Mouse (Mus musculus) small intestine, adult 2 months (tissue): ENCODE data around the gene Axl. TPM values are rescaled to one million over a fixed set of nuclear protein-coding genes. Genes with fewer than 3 reads are reported as not detected.
A peak's percentile ranks its signal among the peaks of the same experiment; 100 is the strongest.

ENCODE experiments used
- H3K27ac ChIP-seq: fragments of 200-500 bp; 2 replicates; pipeline ENCODE4 v1.5.1; 2012; ENCODE audit warnings: low read depth, low read length, control low read depth, inconsistent platforms; ENCODE audit not compliant: insufficient read depth
- H3K27me3 ChIP-seq: fragments of 200-500 bp; 2 replicates; pipeline ENCODE4 v1.6.1; 2012; ENCODE audit warnings: mild to moderate bottlenecking, moderate library complexity, low read length, inconsistent platforms; ENCODE audit not compliant: control insufficient read depth, insufficient read depth
- H3K36me3 ChIP-seq: fragments of 200-500 bp; 2 replicates; pipeline ENCODE4 v1.6.1; 2012; ENCODE audit warnings: mild to moderate bottlenecking, low read length, control low read depth, inconsistent platforms; ENCODE audit not compliant: control insufficient read depth, insufficient read depth
- H3K4me1 ChIP-seq: fragments of 200-500 bp; 2 replicates; pipeline ENCODE4 v1.6.1; 2012; ENCODE audit warnings: low read length, inconsistent platforms, mixed read lengths; ENCODE audit not compliant: control insufficient read depth, insufficient read depth, insufficient read length
- H3K4me3 ChIP-seq: fragments of 200-500 bp; 2 replicates; pipeline ENCODE4 v1.5.1; 2012; ENCODE audit warnings: low read depth, mild to moderate bottlenecking, control low read depth, inconsistent platforms, low read length, moderate library complexity
- CTCF ChIP-seq: fragments of 200-500 bp; IDR thresholded peaks from 2 replicates; pipeline ENCODE4 v1.5.1; 2012; ENCODE audit warnings: low read depth, mild to moderate bottlenecking, control low read depth, inconsistent platforms, low read length, moderate library complexity, mixed read lengths; ENCODE audit not compliant: insufficient replicate concordance, insufficient read length; ENCODE audit errors: extremely low read depth
- POLR2A ChIP-seq: fragments of 200-500 bp; IDR thresholded peaks from 2 replicates; pipeline ENCODE4 v1.6.1; 2012; ENCODE audit warnings: low read depth, mild to moderate bottlenecking, control low read depth, inconsistent platforms, low read length, moderate library complexity
- WGBS: fragments of 180-500 bp; shearing (Covaris S2); methylation state at CpG from one replicate; pipeline ENCODE4 v1.1.7; 2018; 5-methylcytosine and 5-hydroxymethylcytosine counted together
- polyA plus RNA-seq: library from polyadenylated mRNA; depleted of rRNA; stranded (reverse); fragments of >200 nt; gene quantifications from 2 replicates; pipeline ENCODE4 v1.2.3, GENCODE M21; 2012

Gene Axl
- polyA plus RNA-seq, 1 experiment: 14.4 TPM

DNA sequence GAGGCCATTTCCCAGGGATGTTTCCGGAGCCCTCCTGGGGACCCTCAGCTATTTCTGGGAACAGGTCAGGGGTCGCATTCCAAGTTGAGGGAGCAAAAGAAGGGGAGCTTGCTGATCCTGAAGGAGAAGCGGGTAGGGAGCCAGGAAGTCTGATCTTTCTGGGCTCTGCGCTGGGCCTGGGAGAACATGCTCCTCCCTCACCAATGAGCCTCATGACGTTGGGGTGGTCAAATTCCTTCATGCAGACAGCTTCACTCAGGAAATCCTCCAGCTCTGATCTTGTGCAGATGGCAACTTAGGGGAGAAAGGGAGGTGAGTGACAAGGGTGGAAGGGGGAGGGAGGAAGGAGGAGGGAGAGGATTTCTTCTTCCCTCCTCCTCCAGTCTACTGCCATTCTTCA is 24.3 kb downstream of the Axl start:
- H3K4me1 ChIP-seq: no peaks in the 10 kb centered on the region
- H3K4me3 ChIP-seq: no peak overlapping the region
- no peak for TF ChIP-seq POLR2A
- TF ChIP-seq CTCF: no peak
- no peak overlapping the region for H3K27ac ChIP-seq
- WGBS: 69% methylated on average over 5 of the region's 5 CpGs
- no peaks in the 10 kb centered on the region for H3K36me3 ChIP-seq
- H3K27me3 ChIP-seq: no peaks in the 10 kb centered on the region

GRCm38 (mm10) chr7:25763678-25764077 is 24.8 kb downstream of the Axl start:
- Histone ChIP-seq H3K27me3 (no peaks in the 10 kb centered on the region), H3K4me1 (no peaks in the 10 kb centered on the region), H3K36me3 (no peaks in the 10 kb centered on the region), H3K27ac (no peak overlapping the region), H3K4me3 (no peak overlapping the region)
- 72% methylated on average over 11 of the region's 11 CpGs for WGBS
- TF ChIP-seq POLR2A (no peak), CTCF (no peak)

DNA sequence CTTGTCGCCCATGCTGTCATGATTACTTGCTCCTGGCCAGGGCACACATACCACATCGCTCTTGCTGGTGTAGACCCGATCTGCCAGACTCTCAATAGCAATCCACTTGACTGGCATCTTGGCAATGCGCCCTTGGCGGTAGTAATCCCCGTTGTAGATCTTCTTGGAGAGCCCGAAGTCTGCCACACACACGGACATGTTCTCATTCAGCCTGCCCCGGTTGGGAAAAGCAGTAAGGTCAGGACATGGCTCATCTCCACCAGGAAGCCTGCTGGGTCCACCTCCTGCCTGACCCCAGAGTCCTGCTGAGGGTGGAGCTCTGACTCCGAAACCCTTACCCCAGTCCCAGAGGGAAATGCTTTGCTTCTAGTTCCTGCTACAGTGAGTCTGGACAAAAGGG is 27.2 kb downstream of the Axl start:
- TF ChIP-seq CTCF (no peak), POLR2A (no peak)
- 53% methylated on average over 10 of the region's 10 CpGs for WGBS
- no peaks in the 10 kb centered on the region for H3K4me1 ChIP-seq

DNA sequence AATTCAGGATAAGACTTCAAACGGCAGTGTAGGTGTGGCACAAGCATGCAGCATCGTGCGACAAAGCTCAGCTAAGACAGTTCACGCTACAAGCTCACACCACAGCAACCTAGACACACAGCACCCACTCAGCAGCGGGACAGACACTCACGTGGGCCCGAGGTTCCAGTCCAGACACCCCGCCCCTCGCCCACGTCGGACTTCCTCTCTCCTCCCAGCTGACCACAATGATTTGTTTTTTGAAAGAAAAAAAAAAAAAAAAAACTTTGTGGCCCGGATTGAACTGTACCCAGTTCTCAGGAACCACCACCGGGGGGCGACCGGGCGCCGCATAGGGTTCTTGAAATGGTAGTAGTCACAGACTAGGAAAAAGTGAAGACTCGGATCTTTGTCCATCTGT is 32.5 kb downstream of the Axl start:
- Histone ChIP-seq H3K36me3 (no peaks in the 10 kb centered on the region; the same call in 1 of the 2 replicates), H3K27ac (peak overlapping the region; percentile 91), H3K4me1 (peaks cover 7% of the 10 kb centered on the region; the same call in 1 of the 2 replicates), H3K27me3 (no peaks in the 10 kb centered on the region), H3K4me3 (peak overlapping the region; percentile 55)
- WGBS: under 1% methylated on average over 18 of the region's 18 CpGs
- TF ChIP-seq POLR2A (no peak), CTCF (peak; percentile 91; the same call in 1 of the 2 replicates)

More for the DNA sequence above, 27.2 kb downstream of the Axl start:
- Histone ChIP-seq H3K27ac (no peak overlapping the region), H3K4me3 (no peak overlapping the region), H3K27me3 (no peaks in the 10 kb centered on the region), H3K36me3 (no peaks in the 10 kb centered on the region)

DNA sequence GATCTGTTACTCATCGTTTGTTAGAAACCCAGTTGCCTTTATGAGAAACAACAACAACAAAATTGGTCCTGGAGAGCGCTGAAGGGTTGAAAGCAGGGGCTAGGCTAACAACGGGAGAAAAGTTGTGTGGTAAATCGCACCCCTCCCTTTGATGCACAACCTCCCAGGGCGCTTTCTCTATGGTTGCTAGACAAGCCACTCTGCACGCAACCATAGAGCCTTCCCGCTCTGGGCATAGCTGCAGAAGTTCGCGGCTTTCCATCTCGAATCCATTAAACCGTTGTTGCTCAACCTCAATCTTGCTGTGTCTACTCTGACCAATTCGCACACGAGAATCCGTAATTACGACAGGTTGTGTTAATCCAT is 33.1 kb downstream of the Axl start:
- Histone ChIP-seq H3K27ac (peak overlapping the region; percentile 91), H3K4me1 (peaks cover 7% of the 10 kb centered on the region; the same call in 1 of the 2 replicates), H3K27me3 (no peaks in the 10 kb centered on the region), H3K4me3 (peak overlapping the region; percentile 55), H3K36me3 (peaks cover 2% of the 10 kb centered on the region)
- WGBS: under 1% methylated on average over 15 of the region's 15 CpGs
- no peak for TF ChIP-seq POLR2A
- no peak for TF ChIP-seq CTCF

- Histone ChIP-seq H3K36me3 (peaks cover 6% of the 10 kb centered on the region), H3K27me3 (no peaks in the 10 kb centered on the region), H3K4me3 (peak within 1 kb of the TSS; percentile 79), H3K27ac (peak within 1 kb of the TSS; percentile 95), H3K4me1 (peaks cover 7% of the 10 kb centered on the region; the same call in 1 of the 2 replicates)
- TF ChIP-seq POLR2A (no peak), CTCF (peak; percentile 54; the same call in 1 of the 2 replicates)
- WGBS: under 1% methylated on average over 55 of the region's 55 CpGs
Measured at GRCm38 (mm10) chr7:25754738-25755467, 33.6 kb downstream of the Axl start, which contains the start of gene Hnrnpul1. Gene Hnrnpul1, minus strand, starts transcription at chr7:25754757.

DNA sequence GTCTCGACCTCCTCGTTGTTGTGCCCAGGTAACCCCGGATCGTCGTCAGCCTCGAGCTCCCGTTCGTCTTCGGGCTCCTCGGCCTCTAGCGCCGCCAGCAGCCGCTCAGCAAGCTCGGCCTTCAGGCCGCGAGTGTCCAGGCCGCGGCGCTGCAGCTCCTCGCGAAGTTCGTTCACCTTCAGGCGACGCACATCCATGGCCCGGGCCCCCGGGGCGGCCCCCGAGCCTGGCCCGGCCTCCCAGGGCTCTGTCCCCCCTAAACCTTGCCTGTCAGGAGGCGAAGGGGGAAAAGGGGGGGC is 34.1 kb downstream of the Axl start:
- Histone ChIP-seq H3K27ac (peak overlapping the region; percentile 81), H3K36me3 (peaks cover 11% of the 10 kb centered on the region), H3K4me3 (peak overlapping the region; percentile 79), H3K27me3 (no peaks in the 10 kb centered on the region), H3K4me1 (peaks cover 7% of the 10 kb centered on the region; the same call in 1 of the 2 replicates)
- WGBS: under 1% methylated on average over 30 of the region's 30 CpGs
- TF ChIP-seq CTCF: peak; percentile 4; the same call in 1 of the 2 replicates
- 0 out of 2 replicates have a peak, but pooled peaks have one; percentile 31 for TF ChIP-seq POLR2A
